Mouse (Mus musculus) intestine, postnatal 0 days (tissue): ENCODE data around the gene Tnfrsf8. TPM values are rescaled to one million over a fixed set of nuclear protein-coding genes. Genes with fewer than 3 reads are reported as not detected.

Experiments
- ATAC-seq: fragments of 200-750 bp; cut with Nextera tagmentation; 2 replicates; pipeline ENCODE4 v1.8.0; 2017; ENCODE audit warnings: mild to moderate bottlenecking, moderate TSS enrichment, moderate library complexity
- H3K27ac ChIP-seq: fragments of 300-500 bp; sonication (generic); 2 replicates; pipeline ENCODE4 v1.5.1; 2014; ENCODE audit warnings: mild to moderate bottlenecking, low read depth, low read length, moderate library complexity
- H3K27me3 ChIP-seq: fragments of 300-500 bp; sonication (generic); replicated peaks from 2 replicates; pipeline ENCODE4 v1.6.1; 2014; ENCODE audit warnings: low read length, mixed read lengths; ENCODE audit not compliant: control insufficient read depth, insufficient read depth
- H3K36me3 ChIP-seq: fragments of 300-500 bp; sonication (generic); 2 replicates; pipeline ENCODE4 v1.6.1; 2014; ENCODE audit warnings: mild to moderate bottlenecking, moderate library complexity; ENCODE audit not compliant: control insufficient read depth, insufficient read depth
- H3K4me1 ChIP-seq: fragments of 300-500 bp; sonication (generic); replicated peaks from 2 replicates; pipeline ENCODE4 v1.6.1; 2014; ENCODE audit warnings: antibody characterized with exemption, low read length, mixed read lengths; ENCODE audit not compliant: control insufficient read depth, insufficient read depth
- H3K4me2 ChIP-seq: fragments of 300-500 bp; sonication (generic); replicated peaks from 2 replicates; pipeline ENCODE4 v1.6.1; 2014; ENCODE audit warnings: low read depth, mild to moderate bottlenecking, moderate library complexity
- H3K4me3 ChIP-seq: fragments of 300-500 bp; sonication (generic); 2 replicates; pipeline ENCODE4 v1.5.1; 2014; ENCODE audit warnings: low read depth, low read length
- H3K9ac ChIP-seq: fragments of 300-500 bp; sonication (generic); 2 replicates; pipeline ENCODE4 v1.6.1; 2014; ENCODE audit warnings: mild to moderate bottlenecking, low read depth, low read length
- H3K9me3 ChIP-seq: fragments of 300-500 bp; sonication (generic); 2 replicates; pipeline ENCODE4 v1.6.1; 2016; ENCODE audit warnings: mixed run types; ENCODE audit not compliant: control insufficient read depth
- CTCF ChIP-seq: sonication (generic); IDR thresholded peaks from 2 replicates; pipeline ENCODE4 v1.5.1; 2016; ENCODE audit warnings: low read depth, mild to moderate bottlenecking, control low read depth, antibody characterized with exemption, moderate library complexity
- WGBS: fragments of 180-500 bp; shearing (Covaris S2); extraction: QIAGEN DNeasy Blood & Tissue Kit; methylation state at CpG from one replicate; pipeline ENCODE4 v1.1.7; 2014; 5-methylcytosine and 5-hydroxymethylcytosine counted together
- polyA plus RNA-seq: library from polyadenylated mRNA; unstranded; fragments of >200 nt; fragmentation: Nextera tagmentation; extraction: Ambion mirVana; gene quantifications from 2 replicates; pipeline ENCODE4 v1.2.1, GENCODE M21; 2015

Gene Tnfrsf8
- polyA plus RNA-seq, 1 experiment from 2014 or later: 0.04 TPM

DNA sequence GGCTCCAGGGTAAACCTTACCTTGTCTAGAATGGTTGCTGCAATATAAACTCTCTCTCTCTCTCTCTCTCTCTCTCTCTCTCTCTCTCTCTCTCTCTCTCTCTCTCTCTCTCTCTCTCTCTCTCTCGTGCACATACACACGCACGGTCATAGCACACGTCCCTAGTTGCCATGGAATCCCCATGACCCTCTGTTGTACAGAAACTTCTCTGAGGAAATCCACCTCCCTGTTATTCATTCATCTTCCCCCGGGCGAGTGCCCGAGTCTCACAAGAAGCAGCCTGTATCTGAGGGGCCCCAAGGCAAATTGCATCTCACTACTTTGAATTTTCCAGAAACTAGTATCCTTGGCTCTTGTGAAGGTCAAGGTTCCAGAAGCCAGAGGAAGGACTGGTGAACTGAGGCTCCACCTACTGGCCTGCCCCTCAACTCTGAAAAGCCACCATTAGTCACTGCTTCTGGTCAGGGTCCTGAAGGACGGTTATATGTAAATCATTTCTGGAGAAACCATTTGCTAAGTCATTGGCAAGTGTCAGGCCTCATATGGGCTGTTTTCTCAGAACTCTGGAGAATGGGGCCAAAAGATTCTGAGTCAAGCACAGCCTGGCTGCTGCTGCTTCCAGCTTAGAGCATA, 8.1 kb upstream of the Tnfrsf8 start:
- TF ChIP-seq CTCF: no peak

DNA sequence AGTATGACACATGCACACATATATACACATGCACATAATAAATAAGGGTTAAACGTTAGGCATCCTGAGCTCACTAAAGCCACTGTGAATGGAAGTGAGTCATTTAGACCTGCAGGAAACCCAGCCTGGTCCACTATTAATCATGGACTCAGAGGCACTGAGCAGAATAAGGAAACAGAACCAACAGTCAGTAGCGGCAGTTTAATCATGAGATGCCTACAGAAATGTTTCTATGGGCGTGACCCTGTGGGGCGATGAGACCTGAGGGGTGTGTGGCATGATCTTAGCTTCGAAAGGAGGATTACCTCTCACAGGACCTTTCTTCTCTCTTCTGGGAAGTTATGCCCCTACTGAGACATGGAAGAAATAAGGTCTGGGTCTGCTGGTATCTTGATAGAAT, 7.2 kb upstream of the Tnfrsf8 start:
- no peaks in the 10 kb centered on the region for H3K4me1 ChIP-seq
- H3K9me3 ChIP-seq: no peaks in the 10 kb centered on the region
- WGBS: 89% methylated on average over 5 of the region's 5 CpGs
- no peak for TF ChIP-seq CTCF
- no peak for ATAC-seq
- no peaks in the 10 kb centered on the region for H3K27me3 ChIP-seq
- H3K4me3 ChIP-seq: no peak overlapping the region
- no peak overlapping the region for H3K9ac ChIP-seq
- no peak overlapping the region for H3K27ac ChIP-seq
- H3K36me3 ChIP-seq: no peaks in the 10 kb centered on the region
- H3K4me2 ChIP-seq: no peak overlapping the region

More for the DNA sequence above, 8.1 kb upstream of the Tnfrsf8 start:
- Histone ChIP-seq H3K4me2 (no peak overlapping the region), H3K4me1 (no peaks in the 10 kb centered on the region), H3K9ac (no peak overlapping the region), H3K9me3 (no peaks in the 10 kb centered on the region), H3K27me3 (no peaks in the 10 kb centered on the region), H3K4me3 (no peak overlapping the region), H3K27ac (no peak overlapping the region), H3K36me3 (no peaks in the 10 kb centered on the region)
- WGBS: 72% methylated on average over 8 of the region's 8 CpGs
- no peak for ATAC-seq

DNA sequence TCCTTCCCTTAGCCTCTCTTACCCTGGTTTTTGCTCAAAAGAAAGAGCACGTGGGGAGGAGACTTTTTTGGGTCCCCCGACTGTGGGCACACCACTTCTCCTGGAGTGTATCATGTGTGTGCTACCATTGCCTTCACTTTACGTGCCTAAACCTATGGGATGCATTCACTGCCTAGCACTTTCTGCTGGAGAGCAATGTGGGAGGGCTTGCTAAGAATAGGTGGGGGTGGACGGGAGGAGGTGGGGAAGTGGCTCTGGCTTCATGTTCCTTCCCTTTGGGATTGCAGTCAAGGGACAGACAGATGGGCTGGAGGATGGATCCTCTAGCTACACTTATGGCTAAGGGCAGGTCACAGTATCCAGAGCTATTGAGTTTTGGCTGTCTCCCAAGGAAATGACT, 5.7 kb upstream of the Tnfrsf8 start:
- no peak for ATAC-seq
- Histone ChIP-seq H3K4me1 (no peaks in the 10 kb centered on the region), H3K9ac (no peak overlapping the region), H3K36me3 (no peaks in the 10 kb centered on the region), H3K4me3 (no peak overlapping the region), H3K27me3 (no peaks in the 10 kb centered on the region), H3K27ac (no peak overlapping the region), H3K9me3 (no peaks in the 10 kb centered on the region), H3K4me2 (no peak overlapping the region)
- 82% methylated on average over 4 of the region's 4 CpGs for WGBS
- no peak for TF ChIP-seq CTCF

DNA sequence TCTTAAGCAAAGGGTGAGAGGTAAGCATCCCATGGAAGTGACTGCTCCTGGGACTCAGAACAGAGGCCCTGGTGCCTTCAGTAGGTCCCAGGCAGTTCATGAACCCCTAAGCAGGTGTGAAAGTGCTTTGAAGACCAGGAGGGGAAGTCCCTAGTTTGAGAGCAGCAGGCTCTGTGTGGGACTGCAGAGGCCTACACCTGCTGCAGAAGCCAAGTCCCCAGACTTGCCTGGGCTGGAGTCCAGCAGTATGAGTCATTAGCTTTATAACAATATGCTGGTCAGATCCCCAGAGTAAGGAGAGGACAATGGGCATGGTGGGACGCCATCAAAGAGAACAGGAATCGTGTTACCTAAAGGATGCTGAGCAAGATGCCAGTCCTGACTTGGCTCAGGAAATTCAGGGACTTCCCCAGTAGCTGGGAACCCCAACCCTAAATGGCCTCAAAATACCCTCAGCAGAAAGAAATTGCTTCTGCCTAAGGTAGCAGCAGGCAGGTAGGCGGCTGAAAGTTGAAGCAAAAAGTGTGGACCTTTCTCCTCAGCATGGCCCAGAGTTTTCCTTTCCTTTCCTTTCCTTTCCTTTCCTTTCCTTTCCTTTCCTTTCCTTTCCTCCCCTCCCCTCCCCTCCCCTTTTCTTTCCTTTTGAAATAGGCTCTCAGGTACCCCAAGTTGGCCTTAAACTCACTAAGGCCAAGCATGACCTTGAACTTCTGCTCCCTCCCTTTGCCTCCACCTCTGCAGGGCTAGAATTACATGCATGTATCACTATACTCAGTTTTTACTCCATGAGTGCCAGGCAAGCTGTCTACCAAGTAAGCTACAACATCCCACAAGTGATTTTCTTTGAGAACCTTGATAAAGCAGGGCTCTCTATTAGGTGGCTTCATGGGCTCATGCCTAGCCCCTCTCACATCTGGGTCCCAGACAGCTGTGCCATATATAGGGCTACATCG, 4.6 kb upstream of the Tnfrsf8 start:
- no peaks in the 10 kb centered on the region for H3K9me3 ChIP-seq
- WGBS: 65% methylated on average over 4 of the region's 4 CpGs
- no peak overlapping the region for H3K4me2 ChIP-seq
- TF ChIP-seq CTCF: no peak
- H3K4me1 ChIP-seq: no peaks in the 10 kb centered on the region
- H3K4me3 ChIP-seq: no peak overlapping the region
- no peaks in the 10 kb centered on the region for H3K36me3 ChIP-seq
- no peak overlapping the region for H3K27ac ChIP-seq
- H3K27me3 ChIP-seq: peaks cover 10% of the 10 kb centered on the region
- H3K9ac ChIP-seq: no peak overlapping the region
- peak; percentile 33 for ATAC-seq

DNA sequence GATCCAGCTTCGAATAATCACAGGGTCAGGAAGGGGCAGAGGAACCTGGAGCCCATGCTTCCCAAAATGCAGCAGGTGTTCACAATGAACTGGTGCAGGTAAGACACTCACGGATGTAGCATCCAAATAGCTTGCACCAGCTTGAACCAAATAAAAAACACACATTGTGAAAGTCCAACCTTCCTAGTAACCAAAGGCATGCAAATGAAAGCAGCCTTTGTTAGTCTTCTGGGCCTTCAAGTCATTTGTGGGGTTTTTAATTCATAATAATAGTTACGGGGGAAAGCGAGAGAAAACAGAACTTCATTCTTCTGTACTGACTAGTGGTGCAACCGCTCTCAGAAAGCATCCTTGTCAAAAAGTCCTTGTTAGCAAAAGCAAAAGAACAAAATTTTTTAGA, 1.7 kb upstream of the Tnfrsf8 start:
- H3K27ac ChIP-seq: no peak overlapping the region
- 80% methylated on average over 5 of the region's 5 CpGs for WGBS
- no peak overlapping the region for H3K9ac ChIP-seq
- no peak for TF ChIP-seq CTCF
- peaks cover 13% of the 10 kb centered on the region for H3K27me3 ChIP-seq
- ATAC-seq: no peak
- no peaks in the 10 kb centered on the region for H3K4me1 ChIP-seq
- H3K4me2 ChIP-seq: no peak overlapping the region
- no peaks in the 10 kb centered on the region for H3K36me3 ChIP-seq
- no peak overlapping the region for H3K4me3 ChIP-seq
- no peaks in the 10 kb centered on the region for H3K9me3 ChIP-seq

- TF ChIP-seq CTCF: peak; percentile 31; the same call in 1 of the 2 replicates
- no peak overlapping the region for H3K4me3 ChIP-seq
Measured at GRCm38 (mm10) chr4:145313966-145314365, 998 bp downstream of the Tnfrsf8 start.

More at GRCm38 (mm10) chr4:145313966-145314365, 998 bp downstream of the Tnfrsf8 start:
- H3K4me2 ChIP-seq: no peak overlapping the region
- H3K9ac ChIP-seq: no peak overlapping the region
- H3K36me3 ChIP-seq: no peaks in the 10 kb centered on the region
- no peaks in the 10 kb centered on the region for H3K9me3 ChIP-seq
- no peak for ATAC-seq
- no peak overlapping the region for H3K27ac ChIP-seq
- WGBS: 82% methylated on average over 4 of the region's 4 CpGs
- H3K27me3 ChIP-seq: peaks cover 13% of the 10 kb centered on the region
- no peaks in the 10 kb centered on the region for H3K4me1 ChIP-seq
